Mouse (Mus musculus): ENCODE results near the gene Sumo2.
"Not testable (repeated sequence)": the region's sequence is repeated elsewhere in the genome, so short reads cannot be mapped to it uniquely, and the experiment has no call there.

Sumo2 gene

DNA sequence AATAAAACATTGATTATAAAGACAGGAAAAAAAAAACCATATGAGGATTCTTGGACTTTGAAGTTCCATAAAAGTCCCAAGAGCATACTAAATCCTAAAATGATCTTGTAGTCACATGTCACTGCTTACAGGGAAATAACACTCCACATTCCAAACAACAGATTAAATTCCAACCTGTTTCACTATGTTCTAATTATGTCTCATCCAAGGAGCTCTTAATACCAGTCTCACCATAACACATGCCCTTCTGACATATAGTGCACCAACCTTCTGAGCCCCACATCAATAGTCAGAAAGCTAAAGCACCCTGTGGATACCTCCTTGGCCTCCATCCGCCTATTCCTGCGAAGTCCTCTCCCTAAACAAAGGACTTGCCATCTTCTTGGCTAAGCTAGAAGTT, 15.9 kb downstream of the Sumo2 start:
- ATAC-seq (ENCODE audit: insufficient number of reproducible peaks, low FRiP score, low TSS enrichment): no peak

DNA sequence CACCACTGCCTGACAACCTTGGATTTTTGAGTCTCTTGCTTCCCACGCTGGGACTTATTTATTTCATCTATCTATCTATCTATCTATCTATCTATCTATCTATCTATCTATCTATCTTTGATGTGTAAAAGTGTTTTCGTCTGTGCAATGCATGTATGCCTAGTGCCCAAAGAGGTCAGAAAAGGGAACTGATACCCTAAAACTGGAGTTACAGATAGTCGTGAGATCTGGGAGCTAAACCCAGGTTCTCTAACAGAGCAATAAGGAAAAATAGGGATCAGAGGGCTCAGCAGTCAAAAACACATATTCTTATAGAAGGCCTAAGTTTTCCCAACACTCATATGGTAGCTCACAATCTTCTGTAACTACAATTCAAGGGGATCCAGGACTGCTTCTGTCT, 16.5 kb downstream of the Sumo2 start:
- no peak for ATAC-seq (ENCODE audit: insufficient number of reproducible peaks, low FRiP score, low TSS enrichment)

DNA sequence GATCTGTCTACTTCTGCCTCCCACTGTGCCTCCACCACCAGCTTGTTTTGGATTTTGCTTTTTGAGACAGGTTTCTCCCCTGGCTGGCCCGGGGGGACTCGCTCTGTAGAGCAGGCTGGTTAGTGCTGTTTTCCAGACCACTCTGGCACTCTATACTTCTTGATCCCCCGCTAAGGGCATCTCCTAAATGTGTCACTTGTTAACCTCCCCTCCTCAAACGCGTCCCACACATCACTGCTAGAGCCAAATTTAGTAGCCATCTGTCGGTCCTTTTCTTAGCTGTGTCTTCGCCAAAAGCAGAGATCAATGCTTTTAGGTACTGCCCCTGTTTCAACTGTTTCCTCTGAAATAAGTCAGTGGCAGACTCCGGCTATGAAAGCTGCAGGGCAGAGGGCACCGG, 17.4 kb downstream of the Sumo2 start:
- ATAC-seq (ENCODE audit: insufficient number of reproducible peaks, low FRiP score, low TSS enrichment): no peak

DNA sequence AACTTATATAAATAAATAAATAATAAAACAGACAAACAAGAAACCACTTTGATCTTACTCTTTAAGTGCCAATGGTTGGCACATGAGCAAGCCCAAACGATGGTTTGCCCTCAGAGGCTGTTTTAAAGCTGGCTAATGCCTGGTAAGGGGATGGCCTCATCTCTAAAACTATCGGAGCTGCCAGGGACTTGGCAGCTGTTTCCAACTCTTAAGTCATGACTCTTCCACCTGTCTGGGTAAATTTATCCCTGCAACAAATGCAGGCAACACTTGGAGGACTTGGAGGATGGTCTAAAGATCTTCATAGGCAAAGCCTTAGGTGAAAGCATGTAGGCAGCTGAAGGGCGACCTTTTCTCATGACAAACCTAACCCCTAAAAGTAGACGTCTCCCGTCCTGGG, 19.1 kb downstream of the Sumo2 start:
- ATAC-seq (ENCODE audit: insufficient number of reproducible peaks, low FRiP score, low TSS enrichment): no peak

DNA sequence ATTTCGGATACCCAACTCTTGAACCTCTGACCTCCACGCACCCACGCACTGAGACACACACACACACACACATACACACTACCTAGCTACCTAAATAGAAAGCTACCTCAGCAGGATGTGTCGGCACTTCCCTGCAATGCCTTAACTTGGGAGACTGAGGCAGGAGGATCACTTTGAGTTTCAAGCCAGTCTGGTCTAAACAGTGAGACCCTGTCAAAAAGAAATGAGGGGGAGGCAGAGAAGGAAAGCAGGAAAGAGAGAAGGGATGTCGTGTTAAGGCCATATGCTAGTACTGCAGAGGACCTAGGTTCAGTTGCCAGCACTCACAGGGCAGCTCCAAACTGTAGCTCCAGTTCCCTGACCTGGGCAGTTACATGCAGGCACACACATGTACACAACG, 21.1 kb downstream of the Sumo2 start:
- ATAC-seq (ENCODE audit: insufficient number of reproducible peaks, low FRiP score, low TSS enrichment): no peak

DNA sequence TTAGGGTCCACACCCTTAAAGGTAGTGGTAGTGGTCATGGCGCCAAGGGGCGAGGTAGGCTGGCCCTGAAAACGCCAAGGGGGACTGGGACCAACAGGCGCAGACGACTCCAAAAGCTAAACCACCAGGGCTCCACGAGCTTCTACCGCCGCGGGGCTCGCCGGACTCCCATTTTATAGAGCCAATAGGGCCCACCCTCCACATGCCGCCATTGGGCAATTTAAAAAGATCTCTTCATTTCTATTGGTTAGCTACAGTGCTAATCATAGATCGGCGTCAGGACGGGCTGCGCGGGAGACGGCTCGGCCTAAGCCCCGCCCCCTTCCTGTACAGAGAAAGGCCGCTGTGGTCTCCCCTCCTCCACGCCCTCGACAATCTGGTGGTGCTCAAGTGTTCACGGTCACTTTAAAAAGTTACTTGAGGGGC, 21.8 kb downstream of the Sumo2 start, which contains the start of gene Jpt1:
Gene Jpt1 (minus strand): TSS at position 150 of the 426 bp plus-strand sequence.
- peak; percentile 98 for ATAC-seq (ENCODE audit: insufficient number of reproducible peaks, low FRiP score, low TSS enrichment)

DNA sequence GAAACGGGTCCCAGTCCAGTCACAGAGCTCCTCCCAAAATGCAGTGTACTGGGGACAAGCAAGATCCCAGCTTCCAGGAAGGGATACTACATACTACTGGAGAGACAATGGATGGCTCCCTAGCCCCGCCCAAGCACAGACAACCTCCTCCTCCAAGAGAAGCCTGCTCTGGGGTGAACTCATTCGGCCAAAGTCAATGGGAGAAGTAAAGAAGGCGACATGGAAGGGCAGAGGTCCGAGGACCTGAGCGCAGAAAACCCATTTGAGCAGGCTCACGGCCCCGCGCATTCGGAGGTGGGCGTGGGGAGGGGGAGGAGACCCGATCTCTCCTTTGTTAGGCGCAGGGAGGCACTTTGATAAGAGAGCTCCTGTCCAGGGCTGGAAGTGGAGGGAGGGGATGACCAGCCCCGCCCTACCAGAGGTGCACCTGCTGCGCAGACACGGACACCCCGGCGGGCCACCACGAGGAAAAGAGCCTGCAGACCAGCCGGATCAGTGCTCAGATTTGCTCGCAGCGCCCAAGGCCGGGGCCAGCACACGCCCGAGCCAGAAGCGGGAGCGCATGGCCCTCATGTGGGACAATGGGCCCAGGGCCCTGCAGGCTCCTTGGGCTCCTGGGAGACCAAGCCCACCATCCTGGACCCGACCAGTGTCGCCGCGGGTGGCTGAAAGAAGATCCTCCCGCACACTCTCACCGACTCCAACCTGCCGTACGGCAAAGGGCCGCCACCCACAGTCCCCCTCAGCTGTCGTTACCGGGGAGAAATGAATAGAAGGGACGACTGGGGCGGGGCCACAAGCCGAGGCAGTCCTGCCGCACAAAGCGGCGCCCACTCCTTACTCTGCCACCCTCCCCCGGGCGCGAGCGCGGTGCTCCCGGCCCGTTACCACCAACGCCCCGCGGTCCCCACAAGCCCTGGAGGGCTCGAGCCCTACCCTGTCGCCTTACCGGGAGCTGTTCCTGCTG, 22.5 kb downstream of the Sumo2 start:
- peak; percentile 50; the same call in 1 of the 2 replicates for ATAC-seq (ENCODE audit: insufficient number of reproducible peaks, low FRiP score, low TSS enrichment)

DNA sequence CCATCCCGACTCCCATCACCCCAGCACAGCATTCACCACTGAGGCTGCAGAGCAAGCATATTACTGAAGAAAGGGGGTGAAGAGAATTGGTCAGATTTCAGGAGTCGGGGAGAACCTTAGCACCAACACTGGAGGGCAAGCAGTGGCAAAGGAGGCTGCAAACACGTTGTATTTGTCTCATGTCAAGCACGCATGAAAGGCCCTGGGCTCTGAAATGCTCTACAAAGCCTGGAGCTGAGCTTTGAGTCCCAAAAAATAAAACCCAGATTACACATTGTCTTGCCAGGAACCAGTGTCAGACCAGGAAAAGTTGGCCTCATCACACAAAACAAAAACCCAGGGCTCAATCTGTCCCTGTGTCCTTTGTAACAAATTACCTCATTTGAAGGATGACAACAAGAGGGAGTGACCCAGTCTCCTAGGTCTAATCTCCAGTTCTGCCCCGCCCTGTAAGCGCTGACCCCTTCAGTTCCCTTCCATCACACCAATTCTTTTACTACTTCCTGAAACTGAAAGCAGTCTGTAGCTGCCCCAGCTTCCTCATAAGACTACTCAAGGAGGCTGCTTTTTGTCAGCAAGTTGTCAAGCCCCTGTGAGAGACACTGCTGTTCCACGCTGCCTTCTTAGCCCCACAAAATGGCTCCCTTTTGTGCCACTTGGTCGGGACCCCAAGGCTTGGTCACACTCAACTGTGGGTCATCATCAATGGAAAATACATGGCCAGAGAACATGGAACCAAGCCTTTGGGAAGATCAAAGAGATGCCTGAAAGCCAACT, 23.5 kb downstream of the Sumo2 start:
- no peak for ATAC-seq (ENCODE audit: insufficient number of reproducible peaks, low FRiP score, low TSS enrichment)

DNA sequence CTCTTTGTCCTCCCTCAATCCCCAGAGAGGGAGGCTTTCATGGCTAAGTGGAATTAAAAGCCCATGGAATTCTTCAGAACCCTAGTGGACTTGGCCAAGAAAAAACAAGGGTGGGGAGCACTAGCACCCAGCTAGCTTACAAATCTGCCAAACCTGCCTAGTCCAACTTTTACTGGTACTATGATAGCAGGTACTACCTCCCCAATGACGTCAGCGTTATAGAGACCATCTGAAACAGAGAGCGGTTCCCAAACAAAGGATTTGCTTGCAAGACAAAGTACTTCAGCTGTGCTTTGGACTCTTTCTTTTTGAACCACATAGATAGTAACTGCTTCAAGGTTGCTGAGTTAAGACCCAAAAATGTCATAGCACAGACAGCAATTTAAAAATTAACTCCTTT, 24.1 kb downstream of the Sumo2 start:
- ATAC-seq (ENCODE audit: insufficient number of reproducible peaks, low FRiP score, low TSS enrichment): no peak

DNA sequence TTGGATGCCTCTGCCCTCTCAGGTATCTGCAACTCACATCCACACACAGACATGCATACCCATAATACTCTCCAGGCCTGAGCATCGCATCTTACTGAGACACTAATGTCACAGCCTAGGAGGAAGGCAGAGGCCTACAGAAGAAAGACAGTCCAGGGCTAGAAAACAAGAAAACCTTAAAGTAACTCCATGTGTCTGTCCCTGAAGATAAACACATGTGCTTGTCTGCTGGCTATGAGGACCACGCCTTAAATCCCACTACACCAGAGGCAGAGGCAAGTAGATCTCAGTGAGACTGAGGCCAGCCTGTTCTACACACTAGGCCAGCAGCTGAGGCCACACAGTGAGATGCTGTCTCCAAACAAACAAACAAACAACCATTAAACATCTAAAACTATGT, 25.0 kb downstream of the Sumo2 start:
- no peak for ATAC-seq (ENCODE audit: insufficient number of reproducible peaks, low FRiP score, low TSS enrichment)

DNA sequence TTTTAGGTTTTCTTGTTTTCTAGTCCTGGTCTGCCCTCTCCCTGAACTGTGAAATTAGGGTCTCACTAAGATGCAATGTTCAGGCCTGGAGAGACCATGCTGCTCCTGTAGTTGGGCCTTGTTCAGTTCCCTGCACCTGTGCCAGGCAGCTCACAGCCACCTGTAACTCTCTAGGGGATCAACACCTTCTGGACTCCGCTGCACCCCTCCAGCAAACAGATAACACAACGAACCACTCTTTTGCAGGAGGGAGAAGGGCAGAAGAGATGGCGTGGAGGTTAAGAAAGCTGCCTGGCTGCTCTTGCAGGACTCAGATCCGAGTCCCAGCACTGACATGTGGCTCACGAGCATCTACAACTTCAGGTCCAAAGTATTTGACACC, 25.6 kb downstream of the Sumo2 start:
- no peak for ATAC-seq (ENCODE audit: insufficient number of reproducible peaks, low FRiP score, low TSS enrichment)

DNA sequence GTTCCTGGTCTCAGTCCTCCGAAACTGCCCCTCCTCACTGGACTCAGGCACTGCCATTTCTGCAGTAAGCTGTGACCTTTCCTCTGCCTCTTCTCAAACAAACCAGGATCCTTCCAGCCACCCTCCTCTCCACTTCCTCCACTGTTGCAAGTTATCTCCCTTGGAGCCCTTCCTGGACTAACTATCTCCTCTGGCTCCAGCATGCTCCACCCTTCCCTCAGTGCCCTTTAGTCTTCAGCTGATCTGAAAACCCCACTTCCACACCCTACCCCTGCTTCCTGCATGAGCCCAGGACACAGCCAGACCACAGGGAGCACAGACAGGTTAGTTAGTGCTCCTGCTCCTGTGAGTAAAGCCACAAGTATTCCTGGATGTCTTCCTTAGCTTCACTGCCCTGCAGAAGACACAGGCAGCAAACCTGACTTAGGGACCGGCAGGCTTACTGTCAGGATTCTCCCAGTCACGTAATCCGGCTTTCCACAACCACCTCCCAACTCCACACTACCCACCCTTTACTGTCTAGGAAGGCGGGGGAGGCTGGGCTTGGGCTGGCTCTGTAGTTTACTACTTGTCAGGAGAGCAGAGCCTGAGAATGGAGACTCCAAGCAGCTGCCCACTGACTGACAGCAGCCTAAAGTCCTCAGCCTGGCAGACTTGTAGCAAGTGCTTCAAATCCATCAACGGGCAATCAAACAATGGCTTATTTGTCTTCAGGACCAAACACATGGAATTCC, 26.1 kb downstream of the Sumo2 start:
- ATAC-seq (ENCODE audit: insufficient number of reproducible peaks, low FRiP score, low TSS enrichment): no peak

DNA sequence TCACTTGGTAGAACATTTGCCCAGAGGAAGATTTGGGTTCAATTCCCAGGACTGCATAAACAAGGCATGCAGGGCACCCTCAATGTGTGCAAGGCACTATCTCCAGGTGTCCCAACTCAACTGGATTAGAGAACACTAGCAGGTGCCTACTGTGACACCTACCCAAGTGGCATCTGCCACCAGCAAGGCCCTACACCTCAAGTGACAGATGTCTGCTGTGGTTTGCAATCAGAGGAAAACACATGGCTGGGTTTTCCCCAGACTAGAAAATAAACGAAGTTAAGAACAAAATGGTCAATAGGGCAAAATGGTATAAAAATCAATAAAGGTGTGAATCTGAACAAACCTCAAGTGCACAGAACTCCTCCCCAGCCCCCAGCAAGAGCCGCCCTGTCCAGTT, 28.0 kb downstream of the Sumo2 start:
- no peak for ATAC-seq (ENCODE audit: insufficient number of reproducible peaks, low FRiP score, low TSS enrichment)

DNA sequence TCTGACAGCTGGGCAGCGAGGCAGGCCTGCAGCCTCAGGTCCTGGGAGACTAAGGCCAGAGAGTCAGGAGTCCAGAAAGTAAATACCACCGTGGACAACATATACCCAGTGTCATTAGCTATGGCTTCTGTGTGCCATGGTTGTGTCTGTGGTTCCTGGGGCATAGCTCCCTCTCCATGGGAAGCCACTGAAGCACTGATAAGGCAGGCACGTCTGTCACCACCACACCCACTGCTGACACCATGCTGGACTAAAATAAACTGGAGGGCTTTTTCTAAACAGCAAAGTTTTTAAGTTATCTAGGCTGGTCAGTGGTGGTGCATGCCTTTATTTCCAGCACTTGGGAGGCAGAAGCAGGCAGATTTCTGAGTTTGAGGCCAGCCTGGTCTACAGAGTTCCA, 29.5 kb downstream of the Sumo2 start:
- ATAC-seq (ENCODE audit: insufficient number of reproducible peaks, low FRiP score, low TSS enrichment): no peak

DNA sequence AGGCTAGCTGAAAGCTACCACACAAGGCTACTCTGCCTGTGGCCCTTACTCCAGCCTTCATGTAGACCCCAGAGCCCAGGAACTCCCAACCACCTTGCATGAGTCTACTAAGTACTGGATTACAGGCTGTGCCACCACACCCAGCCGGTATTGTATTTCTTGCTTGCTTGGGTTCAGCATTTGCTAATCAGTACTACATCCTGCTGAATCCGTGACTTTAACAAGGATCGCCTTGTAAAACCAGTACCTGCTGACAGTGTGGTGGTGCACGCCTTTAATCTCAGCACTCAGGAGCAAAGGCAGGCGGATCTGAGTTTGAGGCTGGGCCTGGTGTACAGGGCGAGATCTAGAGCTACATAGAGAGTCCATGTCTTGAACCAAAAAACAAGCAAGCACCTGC, 33.4 kb downstream of the Sumo2 start:
- no peak for ATAC-seq (ENCODE audit: insufficient number of reproducible peaks, low FRiP score, low TSS enrichment)

DNA sequence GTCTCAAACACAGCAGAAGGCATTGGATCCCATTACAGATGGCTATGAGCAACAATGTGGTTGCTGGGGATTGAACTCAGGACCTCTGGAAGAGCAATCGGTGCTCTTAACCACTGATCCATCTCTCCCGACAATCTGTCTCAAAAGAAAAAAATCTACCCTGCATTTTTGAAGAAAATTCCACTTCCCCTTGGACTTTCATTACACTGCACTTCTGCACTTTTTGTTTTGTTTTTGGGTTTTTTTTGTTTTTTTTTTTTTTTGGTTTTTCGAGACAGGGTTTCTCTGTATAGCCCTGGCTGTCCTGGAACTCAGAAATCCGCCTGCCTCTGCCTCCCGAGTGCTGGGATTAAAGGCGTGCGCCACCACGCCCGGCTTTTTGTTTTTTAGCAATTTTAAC, 39.5 kb downstream of the Sumo2 start:
- ATAC-seq (ENCODE audit: insufficient number of reproducible peaks, low FRiP score, low TSS enrichment): not testable (repeated sequence)

DNA sequence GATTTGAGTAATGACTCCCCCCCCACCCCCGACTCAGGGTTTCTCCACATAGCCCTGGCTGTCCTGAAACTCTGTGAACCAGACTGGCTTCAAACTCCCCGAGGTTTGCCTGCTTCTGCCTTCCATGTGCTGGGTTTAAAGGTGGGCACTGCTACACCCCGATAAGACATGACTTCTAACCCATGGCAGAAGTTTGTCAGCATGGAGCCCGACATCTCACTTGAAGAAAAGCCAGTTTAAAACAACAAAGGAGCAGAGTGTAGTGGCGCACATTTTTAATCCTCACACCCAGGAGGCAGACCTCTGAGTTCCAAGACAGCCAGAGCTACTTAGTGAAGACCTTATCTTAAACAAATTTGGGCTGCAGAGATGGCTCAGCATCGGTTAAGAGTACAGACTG, 43.7 kb downstream of the Sumo2 start:
- no peak for ATAC-seq (ENCODE audit: insufficient number of reproducible peaks, low FRiP score, low TSS enrichment)

DNA sequence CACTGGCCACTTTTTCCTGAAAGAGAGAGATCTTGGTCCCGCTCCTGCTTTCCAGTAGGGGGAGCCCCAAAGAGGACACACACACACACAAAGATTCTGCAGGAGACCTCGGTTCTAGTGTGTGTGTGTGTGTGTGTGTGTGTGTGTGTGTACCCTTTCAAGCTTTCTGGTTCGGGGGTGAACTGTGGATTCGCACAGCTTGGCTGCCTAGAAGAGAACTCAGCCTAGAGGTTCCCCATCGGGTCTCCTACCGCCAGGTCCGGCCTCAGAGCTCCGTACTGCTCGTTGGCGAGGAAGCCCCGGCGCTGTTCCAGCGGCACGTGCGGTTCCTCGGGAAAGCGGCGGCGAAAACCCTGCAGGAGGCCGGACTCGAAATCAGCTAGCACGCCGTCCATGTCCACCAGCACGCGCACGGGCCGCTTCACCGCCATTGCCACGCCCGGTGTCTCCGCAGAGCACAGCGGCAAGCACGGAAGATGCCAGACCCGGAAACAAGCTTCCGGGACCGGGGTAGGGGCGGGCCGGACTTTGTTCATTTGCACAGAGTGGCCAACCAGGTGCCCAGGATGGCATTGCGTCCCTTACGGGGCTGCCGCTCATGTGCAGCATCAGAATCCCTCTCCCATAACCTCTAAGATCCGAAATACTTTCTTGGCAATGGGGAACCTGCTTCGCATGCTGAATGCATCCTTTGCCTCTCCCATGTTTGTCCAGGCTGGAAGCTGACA, 44.6 kb downstream of the Sumo2 start, which contains the start of gene Nt5c:
Gene Nt5c (minus strand): TSS at position 507 of the 728 bp plus-strand sequence.
- ATAC-seq (ENCODE audit: insufficient number of reproducible peaks, low FRiP score, low TSS enrichment): peak; percentile 88

DNA sequence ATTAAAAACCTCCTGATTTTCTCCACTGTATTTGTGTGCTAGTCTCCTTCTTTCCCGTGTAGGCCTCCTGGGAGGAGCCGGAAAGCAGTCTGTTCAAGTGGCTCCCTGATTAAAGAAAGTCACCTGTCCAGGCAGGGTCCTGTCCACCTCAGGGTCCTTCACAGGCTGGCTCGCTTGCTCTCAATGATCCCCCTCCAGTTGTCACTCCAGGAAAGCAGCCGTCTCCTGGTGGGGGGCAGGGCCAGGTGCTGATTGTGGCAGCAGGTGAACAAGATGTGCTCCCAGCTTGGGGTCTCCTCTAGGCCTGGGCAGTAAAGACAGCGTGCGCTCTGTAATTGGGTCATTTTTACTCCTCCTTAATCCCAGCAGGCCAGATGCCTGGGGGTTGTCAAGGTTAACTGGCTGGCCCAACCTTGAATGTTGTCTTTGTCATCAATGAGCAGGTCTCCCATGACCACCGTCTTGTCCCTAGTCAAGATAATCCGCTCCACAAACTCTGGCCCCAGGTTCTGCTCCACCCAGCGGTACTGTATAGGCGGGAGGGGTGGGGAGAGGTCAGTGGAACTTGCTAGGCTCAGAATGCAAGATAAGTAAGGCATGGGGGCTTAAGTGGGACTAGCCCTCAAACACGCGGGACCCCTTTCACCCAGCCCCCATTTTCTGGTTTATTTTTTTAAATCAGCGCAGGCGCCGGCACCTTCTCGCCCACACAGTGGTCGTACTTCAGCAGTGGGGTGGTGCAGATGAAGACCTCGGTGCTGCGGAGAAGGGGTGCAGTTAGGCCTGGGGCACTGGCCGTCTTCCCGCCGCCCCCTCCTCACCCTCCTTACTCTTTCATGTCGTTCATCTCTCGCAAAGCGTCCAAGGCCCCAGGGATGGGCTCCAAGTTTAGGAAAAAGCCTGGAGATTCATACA, 45.4 kb downstream of the Sumo2 start:
- ATAC-seq (ENCODE audit: insufficient number of reproducible peaks, low FRiP score, low TSS enrichment): no peak

Data from cerebellum, adult (tissue).